Mouse (Mus musculus) lung, embryonic 15.5 days (tissue): ENCODE measurements around the gene Atp1a1. TPM values are rescaled to one million over a fixed set of nuclear protein-coding genes. Genes with fewer than 3 reads are reported as not detected.

ENCODE experiments used
- ATAC-seq: fragments of 200-750 bp; cut with Nextera tagmentation; 2 replicates; pipeline ENCODE4 v1.8.0; 2017; ENCODE audit warnings: moderate number of reproducible peaks, borderline replicate concordance; ENCODE audit not compliant: low FRiP score, low TSS enrichment; ENCODE audit errors: extremely low read depth
- H3K27ac ChIP-seq: fragments of 300-500 bp; sonication (generic); 2 replicates; pipeline ENCODE4 v1.5.1; 2015; ENCODE audit warnings: moderate library complexity, mild to moderate bottlenecking, inconsistent platforms
- H3K27me3 ChIP-seq: fragments of 300-500 bp; sonication (generic); 2 replicates; pipeline ENCODE4 v1.6.1; 2015; ENCODE audit warnings: inconsistent platforms
- H3K36me3 ChIP-seq: fragments of 300-500 bp; sonication (generic); 2 replicates; pipeline ENCODE4 v1.6.1; 2015; ENCODE audit warnings: inconsistent platforms
- H3K4me1 ChIP-seq: fragments of 300-500 bp; sonication (generic); 2 replicates; pipeline ENCODE4 v1.6.1; 2015; ENCODE audit warnings: inconsistent platforms
- H3K4me2 ChIP-seq: fragments of 300-500 bp; sonication (generic); 2 replicates; pipeline ENCODE4 v1.6.1; 2015; ENCODE audit warnings: inconsistent platforms, mild to moderate bottlenecking, moderate library complexity
- H3K4me3 ChIP-seq: fragments of 300-500 bp; sonication (generic); 2 replicates; pipeline ENCODE4 v1.5.1; 2015; ENCODE audit warnings: mild to moderate bottlenecking, inconsistent platforms
- H3K9ac ChIP-seq: fragments of 300-500 bp; sonication (generic); 2 replicates; pipeline ENCODE4 v1.6.1; 2015; ENCODE audit warnings: inconsistent platforms
- H3K9me3 ChIP-seq: fragments of 300-500 bp; sonication (generic); 2 replicates; pipeline ENCODE4 v1.6.1; 2016; ENCODE audit warnings: inconsistent platforms
- WGBS: fragments of 180-500 bp; shearing (Covaris S2); methylation state at CpG from one replicate; pipeline ENCODE4 v1.1.7; 2015; 5-methylcytosine and 5-hydroxymethylcytosine counted together
- polyA plus RNA-seq: library from polyadenylated mRNA; unstranded; fragments of >200 nt; fragmentation: Nextera tagmentation; extraction: Ambion mirVana; gene quantifications from 2 replicates; pipeline ENCODE4 v1.2.1, GENCODE M21; 2015

Atp1a1 gene
- 99.7 and 117 TPM in 2 replicates for polyA plus RNA-seq

DNA sequence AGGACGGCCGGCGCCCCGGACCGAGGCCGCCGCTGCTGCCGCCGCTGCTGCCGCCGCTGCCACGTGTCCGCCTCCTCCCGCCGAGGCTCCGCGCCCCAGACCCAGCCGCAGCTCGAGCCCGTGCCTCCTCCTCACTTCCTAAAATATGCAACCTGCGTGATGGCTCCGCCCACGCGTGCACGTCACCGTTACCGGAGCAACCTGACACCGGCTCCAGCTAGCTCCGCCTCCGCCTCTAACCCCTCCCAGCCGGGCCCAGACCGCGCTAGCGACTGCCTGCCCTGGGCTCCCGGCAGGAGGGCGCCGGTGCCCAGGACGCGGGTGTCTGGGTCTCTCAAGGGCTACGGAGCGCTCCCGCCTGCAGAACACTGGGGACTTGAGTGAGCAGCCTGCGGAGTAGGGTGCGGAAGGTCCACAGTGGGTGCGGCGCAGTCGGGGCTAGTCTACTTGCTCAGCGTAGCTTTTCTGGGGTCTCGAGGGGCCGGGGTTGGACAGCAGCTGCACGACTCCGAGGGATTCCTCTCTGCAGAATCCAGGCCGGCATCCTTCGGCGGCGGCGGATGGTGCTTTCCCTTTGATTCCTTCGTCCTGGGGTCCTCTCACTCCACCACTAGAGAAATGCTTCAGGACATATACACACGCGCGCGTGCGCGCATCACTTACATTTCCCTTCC, at the start of gene Atp1a1:
TSS of gene Atp1a1 (minus strand) at position 135 of the 674 bp plus-strand sequence.
- Histone ChIP-seq H3K27me3 (no peaks in the 10 kb centered on the region), H3K9me3 (no peaks in the 10 kb centered on the region), H3K9ac (peak within 1 kb of the TSS; percentile 95), H3K27ac (peak within 1 kb of the TSS; percentile 98), H3K4me1 (peaks cover 42% of the 10 kb centered on the region), H3K36me3 (no peaks in the 10 kb centered on the region), H3K4me3 (peak within 1 kb of the TSS; percentile 86), H3K4me2 (peak within 1 kb of the TSS; percentile 78)
- under 1% methylated on average over 54 of the region's 64 CpGs for WGBS
- peak; percentile 96 for ATAC-seq

DNA sequence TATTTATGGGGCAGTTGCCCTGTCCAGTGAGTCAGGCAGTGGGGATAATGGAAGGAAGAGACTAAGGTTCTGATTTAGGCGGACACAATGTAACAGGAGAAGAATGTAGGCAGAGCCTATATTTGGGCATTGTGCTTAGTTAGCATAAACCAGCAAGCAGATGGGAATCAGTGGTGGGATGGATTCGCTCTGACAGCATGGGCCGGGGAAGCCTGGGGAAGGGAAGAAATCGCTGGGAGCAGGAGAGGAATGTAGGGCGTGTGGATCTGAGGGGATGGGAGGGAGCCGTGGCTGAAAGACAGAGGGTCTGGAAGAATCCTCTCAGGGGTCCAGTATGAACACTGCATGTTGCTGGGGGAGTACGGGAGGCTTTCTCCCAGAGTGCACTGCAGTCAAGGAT, 49.0 kb upstream of the Atp1a1 start:
- H3K4me1 ChIP-seq = no peaks in the 10 kb centered on the region
- H3K9ac ChIP-seq = no peak overlapping the region
- H3K9me3 ChIP-seq = no peaks in the 10 kb centered on the region
- H3K36me3 ChIP-seq = no peaks in the 10 kb centered on the region
- no peak overlapping the region for H3K4me3 ChIP-seq
- no peak for ATAC-seq
- H3K27ac ChIP-seq = no peak overlapping the region
- H3K4me2 ChIP-seq = no peak overlapping the region
- H3K27me3 ChIP-seq = no peaks in the 10 kb centered on the region
- 30% methylated on average over 7 of the region's 7 CpGs for WGBS

DNA sequence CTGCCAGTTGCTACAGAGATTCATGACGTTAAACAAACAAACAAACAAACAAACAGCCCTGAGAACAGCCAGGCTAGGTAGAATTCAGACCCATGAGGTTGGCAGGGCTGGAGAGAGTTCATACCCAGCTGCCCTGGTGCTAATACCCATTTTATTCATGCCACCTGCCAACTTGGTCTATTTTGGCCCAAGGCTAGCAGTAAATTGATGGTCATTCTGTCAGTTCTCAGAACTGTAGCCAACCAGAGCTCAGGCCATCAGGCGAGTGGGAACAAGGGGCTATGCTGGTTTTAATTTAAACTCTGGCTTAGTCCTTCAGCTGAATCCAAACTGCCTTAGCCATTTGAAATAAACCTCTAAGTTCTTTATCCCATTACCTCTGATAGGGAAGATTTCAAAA, 48.5 kb upstream of the Atp1a1 start:
- no peaks in the 10 kb centered on the region for H3K9me3 ChIP-seq
- H3K4me3 ChIP-seq = no peak overlapping the region
- H3K36me3 ChIP-seq = no peaks in the 10 kb centered on the region
- H3K27ac ChIP-seq = no peak overlapping the region
- no peaks in the 10 kb centered on the region for H3K4me1 ChIP-seq
- no peak overlapping the region for H3K4me2 ChIP-seq
- WGBS = 67% methylated on average over 2 of the region's 2 CpGs
- no peak for ATAC-seq
- no peaks in the 10 kb centered on the region for H3K27me3 ChIP-seq
- H3K9ac ChIP-seq = no peak overlapping the region

GRCm38 (mm10) chr3:101650328-101650727, 45.8 kb upstream of the Atp1a1 start:
- no peaks in the 10 kb centered on the region for H3K36me3 ChIP-seq
- H3K27me3 ChIP-seq = no peaks in the 10 kb centered on the region
- no peak overlapping the region for H3K4me3 ChIP-seq
- no peak overlapping the region for H3K9ac ChIP-seq
- WGBS = 74% methylated on average over 2 of the region's 2 CpGs
- H3K4me2 ChIP-seq = no peak overlapping the region
- no peaks in the 10 kb centered on the region for H3K9me3 ChIP-seq
- H3K4me1 ChIP-seq = no peaks in the 10 kb centered on the region
- H3K27ac ChIP-seq = no peak overlapping the region
- no peak for ATAC-seq

GRCm38 (mm10) chr3:101649271-101649670, 44.8 kb upstream of the Atp1a1 start:
- H3K4me2 ChIP-seq = no peak overlapping the region
- WGBS = 51% methylated on average over 2 of the region's 2 CpGs
- no peak overlapping the region for H3K9ac ChIP-seq
- no peak overlapping the region for H3K27ac ChIP-seq
- H3K4me1 ChIP-seq = no peaks in the 10 kb centered on the region
- no peaks in the 10 kb centered on the region for H3K36me3 ChIP-seq
- H3K4me3 ChIP-seq = no peak overlapping the region
- no peak for ATAC-seq
- no peaks in the 10 kb centered on the region for H3K27me3 ChIP-seq
- H3K9me3 ChIP-seq = no peaks in the 10 kb centered on the region

DNA sequence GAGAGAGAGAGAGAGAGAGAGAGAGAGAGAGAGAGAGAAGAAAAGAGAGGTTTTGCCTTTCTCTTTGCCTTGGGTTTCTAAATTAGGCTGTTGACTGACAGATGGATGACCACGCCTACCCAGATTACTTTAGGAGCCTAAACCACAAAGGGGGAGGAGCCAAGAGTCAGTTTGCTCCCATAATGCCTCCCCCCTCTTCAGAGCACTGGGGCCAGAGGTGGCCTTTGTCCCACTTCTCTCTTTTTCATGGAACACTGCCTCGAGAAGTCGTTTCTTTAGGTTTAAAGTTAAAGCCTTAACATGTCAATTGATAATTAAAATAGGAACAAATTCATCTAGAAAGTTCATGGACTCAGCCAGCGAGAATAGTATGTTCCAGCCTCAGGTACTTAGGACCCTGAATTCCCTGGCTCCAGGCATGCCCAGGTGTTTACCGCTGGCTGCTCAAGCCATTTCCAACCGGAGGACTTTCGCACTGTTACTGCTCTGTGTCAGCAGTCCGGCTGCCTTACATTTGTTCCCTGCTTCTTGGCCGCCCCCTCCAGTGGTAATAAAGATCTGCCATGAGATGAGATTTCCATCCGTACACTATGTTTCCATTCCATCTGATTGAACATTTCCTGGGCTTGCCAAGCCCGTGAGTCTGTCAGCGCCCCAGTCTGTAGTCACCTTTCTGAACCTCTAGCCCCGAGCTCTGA, 43.8 kb upstream of the Atp1a1 start:
- no peaks in the 10 kb centered on the region for H3K36me3 ChIP-seq
- no peak for ATAC-seq
- no peak overlapping the region for H3K27ac ChIP-seq

DNA sequence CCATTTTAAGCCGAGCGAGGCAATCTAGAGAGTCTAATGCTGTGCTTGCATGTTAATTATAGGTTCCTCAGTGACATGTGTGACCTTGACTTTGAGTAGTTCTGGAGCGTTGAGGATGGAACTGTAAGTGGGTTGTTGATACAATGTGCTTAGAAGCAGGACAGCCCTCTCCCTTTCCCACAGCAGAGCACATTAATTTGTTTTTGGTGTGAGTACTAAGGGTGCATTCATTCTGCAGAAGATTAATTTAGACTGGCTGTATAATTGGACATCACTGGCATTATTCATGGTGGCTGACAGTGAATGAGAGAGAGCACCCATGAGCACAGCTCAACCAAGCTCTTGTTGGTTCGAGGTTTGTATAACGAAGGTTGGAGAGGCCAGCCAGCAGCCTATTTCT, 42.3 kb upstream of the Atp1a1 start:
- no peak for ATAC-seq
- Histone ChIP-seq H3K4me3 (no peak overlapping the region), H3K4me2 (no peak overlapping the region), H3K27ac (no peak overlapping the region), H3K9me3 (no peaks in the 10 kb centered on the region), H3K9ac (no peak overlapping the region), H3K27me3 (no peaks in the 10 kb centered on the region), H3K4me1 (no peaks in the 10 kb centered on the region), H3K36me3 (no peaks in the 10 kb centered on the region)
- WGBS = 72% methylated on average over 5 of the region's 5 CpGs

More for the DNA sequence above, 43.8 kb upstream of the Atp1a1 start:
- Histone ChIP-seq H3K4me3 (no peak overlapping the region), H3K4me2 (no peak overlapping the region), H3K4me1 (no peaks in the 10 kb centered on the region), H3K9me3 (no peaks in the 10 kb centered on the region), H3K9ac (no peak overlapping the region), H3K27me3 (no peaks in the 10 kb centered on the region)
- WGBS = 75% methylated on average over 13 of the region's 13 CpGs

DNA sequence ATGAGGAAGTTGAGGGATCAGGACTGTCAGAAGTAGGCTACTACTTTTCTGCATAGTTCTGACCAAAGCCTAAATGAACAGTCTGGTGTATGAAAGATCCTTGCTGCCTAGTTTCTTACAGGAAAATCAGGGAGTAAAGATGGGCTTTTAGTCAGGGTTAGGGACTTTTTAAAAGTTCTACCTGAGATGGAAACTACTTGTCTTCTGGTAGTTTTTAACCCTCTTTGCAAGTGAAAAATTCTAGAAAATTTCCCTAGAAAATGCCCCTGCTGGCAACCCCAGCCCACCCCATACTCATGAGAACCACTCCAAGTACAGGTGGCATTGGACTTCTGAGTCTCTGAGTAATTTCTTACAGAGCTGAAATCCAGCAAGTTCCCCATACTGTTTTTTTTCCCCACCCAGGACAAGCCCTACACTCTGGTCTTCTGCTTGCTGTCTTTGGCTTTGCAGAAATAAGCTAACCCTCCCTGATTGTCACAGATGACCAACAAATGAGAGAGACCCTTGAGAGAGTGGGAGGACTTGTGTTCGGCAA, 41.2 kb upstream of the Atp1a1 start:
- no peaks in the 10 kb centered on the region for H3K9me3 ChIP-seq
- H3K27me3 ChIP-seq = no peaks in the 10 kb centered on the region
- H3K36me3 ChIP-seq = no peaks in the 10 kb centered on the region
- WGBS = 63% methylated on average over 1 of the region's 1 CpGs
- H3K4me3 ChIP-seq = no peak overlapping the region
- H3K27ac ChIP-seq = no peak overlapping the region
- H3K4me1 ChIP-seq = no peaks in the 10 kb centered on the region
- ATAC-seq = no peak
- no peak overlapping the region for H3K9ac ChIP-seq
- no peak overlapping the region for H3K4me2 ChIP-seq

DNA sequence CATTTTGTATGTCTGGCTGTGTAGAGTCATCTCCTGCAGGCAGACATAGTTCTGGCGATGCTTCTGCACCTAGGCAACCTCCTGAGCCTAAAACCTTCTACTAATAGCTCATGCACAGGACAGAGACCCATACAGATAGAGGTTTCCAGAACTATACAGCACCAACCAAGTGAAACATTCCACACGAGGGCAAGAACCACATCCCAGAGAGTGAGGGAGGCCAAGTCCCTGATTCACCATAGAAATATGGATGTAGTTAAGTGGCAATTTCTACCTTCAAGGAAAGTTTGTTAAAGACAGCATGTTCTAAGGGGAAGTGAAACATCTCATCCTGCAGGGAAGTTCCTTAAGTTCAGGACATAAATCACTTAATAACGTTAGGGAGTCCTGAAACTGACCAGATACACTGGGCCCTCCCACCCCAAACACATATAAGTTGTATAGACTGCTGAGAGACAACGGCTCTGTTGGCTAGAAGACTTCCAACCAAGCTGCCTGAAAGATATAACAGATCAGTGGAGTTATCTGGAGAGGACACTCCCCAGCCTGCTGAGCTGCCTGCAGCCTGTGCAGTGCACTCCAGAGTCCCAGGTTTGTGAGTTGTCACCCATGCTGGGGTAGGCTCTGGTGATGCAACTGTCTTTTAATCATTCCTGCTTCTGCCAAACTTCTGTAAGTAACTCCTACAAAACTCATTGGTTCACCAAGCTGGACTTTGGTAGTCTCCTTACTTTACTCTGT, 39.7 kb upstream of the Atp1a1 start:
- no peak overlapping the region for H3K9ac ChIP-seq
- no peak overlapping the region for H3K4me2 ChIP-seq
- H3K9me3 ChIP-seq = no peaks in the 10 kb centered on the region
- no peaks in the 10 kb centered on the region for H3K36me3 ChIP-seq
- ATAC-seq = no peak
- no peaks in the 10 kb centered on the region for H3K4me1 ChIP-seq
- H3K27ac ChIP-seq = no peak overlapping the region
- WGBS = 71% methylated on average over 4 of the region's 4 CpGs
- no peak overlapping the region for H3K4me3 ChIP-seq
- no peaks in the 10 kb centered on the region for H3K27me3 ChIP-seq

GRCm38 (mm10) chr3:101643264-101643663, 38.8 kb upstream of the Atp1a1 start:
- WGBS = 77% methylated on average over 2 of the region's 2 CpGs
- no peak overlapping the region for H3K27ac ChIP-seq
- no peak overlapping the region for H3K4me3 ChIP-seq
- H3K27me3 ChIP-seq = no peaks in the 10 kb centered on the region
- no peak overlapping the region for H3K4me2 ChIP-seq
- no peaks in the 10 kb centered on the region for H3K9me3 ChIP-seq
- no peak overlapping the region for H3K9ac ChIP-seq
- no peaks in the 10 kb centered on the region for H3K4me1 ChIP-seq
- H3K36me3 ChIP-seq = no peaks in the 10 kb centered on the region
- no peak for ATAC-seq

DNA sequence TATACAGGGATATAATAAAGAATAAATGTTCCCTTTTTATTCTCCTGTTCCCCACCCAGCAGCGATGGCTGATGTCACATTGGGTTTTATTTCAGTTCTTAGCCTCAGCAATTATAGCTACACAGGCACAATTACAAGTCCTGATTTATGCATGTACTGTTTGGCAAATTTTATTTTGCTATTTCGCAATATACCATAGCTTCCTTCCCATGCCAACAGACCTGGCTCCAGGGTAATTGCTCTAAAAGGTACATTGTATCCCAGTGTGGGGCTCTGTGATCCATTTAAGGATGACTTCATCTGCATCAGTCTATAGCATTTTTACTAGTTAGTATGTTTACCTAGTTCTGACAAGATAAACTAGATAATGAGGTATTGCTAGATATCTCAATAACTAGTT, 33.7 kb upstream of the Atp1a1 start:
- Histone ChIP-seq H3K36me3 (no peaks in the 10 kb centered on the region), H3K4me2 (no peak overlapping the region), H3K27ac (no peak overlapping the region), H3K9me3 (no peaks in the 10 kb centered on the region), H3K4me3 (no peak overlapping the region), H3K9ac (no peak overlapping the region), H3K27me3 (no peaks in the 10 kb centered on the region), H3K4me1 (no peaks in the 10 kb centered on the region)
- ATAC-seq = no peak
- 86% methylated on average over 2 of the region's 2 CpGs for WGBS

- H3K36me3 ChIP-seq = no peaks in the 10 kb centered on the region
- H3K27me3 ChIP-seq = no peaks in the 10 kb centered on the region
- H3K27ac ChIP-seq = no peak overlapping the region
- no peaks in the 10 kb centered on the region for H3K4me1 ChIP-seq
- no peak overlapping the region for H3K4me2 ChIP-seq
- no peaks in the 10 kb centered on the region for H3K9me3 ChIP-seq
- WGBS = 85% methylated on average over 7 of the region's 7 CpGs
- H3K9ac ChIP-seq = no peak overlapping the region
- H3K4me3 ChIP-seq = no peak overlapping the region
- ATAC-seq = no peak
These were observed 32.0 kb upstream of the Atp1a1 start for GRCm38 (mm10) chr3:101636510-101636909.
